Mouse (Mus musculus): ENCODE results near the gene Sdcbp2.
A peak's percentile ranks its signal among the peaks of the same experiment; 100 is the strongest.

- TF ChIP-seq POLR2A (IDR thresholded peaks at IDR 0.05; ENCODE audit: low read depth, low read length) (peak; percentile 86), CTCF (conservative IDR thresholded peaks at IDR 0.05; ENCODE audit: insufficient read depth, insufficient read length, low read depth, low read length) (no peak)
Measured at GRCm38 (mm10) chr2:151542323-151543062, 29.9 kb upstream of the Sdcbp2 start, which contains the start of gene Fkbp1a.
